Mouse (Mus musculus) urinary bladder, postnatal 25 days (tissue): Measurements from ENCODE around the gene Ascc3.

ENCODE experiments used
- DNase-seq: peaks from one replicate; pipeline ENCODE4 v3.0.0; 2022; ENCODE audit warnings: low spot score

Gene Ascc3

DNA sequence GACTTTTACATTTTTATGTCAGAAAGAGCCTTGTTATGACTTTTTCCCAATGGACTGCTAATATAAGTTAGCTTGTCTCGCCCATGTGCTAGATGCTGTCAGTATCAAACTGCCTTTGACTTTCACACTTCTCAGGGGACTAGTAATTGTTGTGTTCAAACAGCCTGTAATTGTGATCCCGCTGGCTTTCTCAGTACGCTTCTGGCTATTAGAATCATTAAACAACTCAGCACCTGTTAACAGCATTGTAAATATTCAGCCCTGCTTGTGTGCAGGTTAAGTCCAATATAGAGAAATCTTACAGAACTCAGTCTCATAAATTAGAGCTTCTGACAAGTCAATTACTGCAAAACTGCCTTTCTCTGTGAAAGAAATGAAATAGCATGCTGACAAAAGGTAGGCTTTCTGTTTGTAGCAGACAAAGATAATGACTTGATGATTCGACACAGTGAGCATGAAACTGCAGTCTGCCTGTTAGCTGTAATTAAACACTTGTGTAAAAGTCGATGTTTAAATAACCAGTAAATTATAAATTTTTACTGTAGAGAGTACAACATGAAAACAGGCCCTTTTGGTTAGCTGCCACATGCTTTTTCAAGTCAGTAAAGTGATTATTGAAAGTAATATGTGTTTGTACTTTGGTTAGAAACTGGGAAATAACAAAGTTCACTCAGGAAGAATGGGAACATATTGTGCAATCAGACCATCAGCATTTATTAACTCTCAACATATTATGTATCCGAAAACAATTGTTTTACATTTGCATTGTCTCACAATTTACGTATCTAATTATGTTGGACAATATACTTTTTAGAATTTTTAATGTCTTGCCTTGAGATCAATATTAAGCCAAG lies 171.2 kb downstream of the Ascc3 start:
- DNase-seq = no peak

DNA sequence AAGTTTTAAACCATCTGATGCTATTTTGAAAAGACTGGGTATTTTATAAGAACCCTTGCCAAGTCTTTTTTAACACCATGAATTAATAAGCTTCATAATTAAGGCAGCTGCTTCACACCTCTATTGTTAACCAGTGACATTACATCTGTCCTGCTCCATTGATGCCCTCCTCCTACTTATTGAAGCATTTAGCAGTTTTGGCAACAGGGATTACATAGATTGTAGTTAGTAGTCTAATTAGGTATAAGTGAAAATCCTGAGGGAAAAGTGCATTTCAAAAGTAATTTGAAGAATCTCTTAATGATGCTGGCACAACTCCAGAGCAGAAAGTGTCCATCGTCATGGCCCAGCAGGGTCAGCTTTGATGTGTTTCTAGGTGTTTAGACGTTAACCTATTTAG lies 180.3 kb downstream of the Ascc3 start:
- no peak for DNase-seq

DNA sequence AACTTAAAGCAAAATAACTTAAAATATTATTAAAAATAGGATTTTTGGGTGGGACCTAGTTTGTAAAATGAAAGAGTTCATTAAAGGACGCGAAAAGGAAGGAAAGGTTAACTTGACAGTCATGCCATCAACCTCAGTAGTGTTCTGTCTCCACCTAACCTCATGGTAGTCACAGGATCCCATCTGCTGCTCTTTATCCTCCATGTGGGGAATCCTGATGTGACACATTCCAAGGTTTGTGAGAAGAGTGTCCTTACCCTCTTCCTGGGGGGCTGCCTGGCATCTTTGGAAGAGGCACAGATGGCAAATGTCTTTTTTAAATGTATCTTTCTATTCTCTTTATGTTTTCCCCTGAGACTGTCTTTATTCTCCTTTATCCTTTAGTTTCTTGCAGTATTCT lies 181.4 kb downstream of the Ascc3 start:
- DNase-seq = no peak

DNA sequence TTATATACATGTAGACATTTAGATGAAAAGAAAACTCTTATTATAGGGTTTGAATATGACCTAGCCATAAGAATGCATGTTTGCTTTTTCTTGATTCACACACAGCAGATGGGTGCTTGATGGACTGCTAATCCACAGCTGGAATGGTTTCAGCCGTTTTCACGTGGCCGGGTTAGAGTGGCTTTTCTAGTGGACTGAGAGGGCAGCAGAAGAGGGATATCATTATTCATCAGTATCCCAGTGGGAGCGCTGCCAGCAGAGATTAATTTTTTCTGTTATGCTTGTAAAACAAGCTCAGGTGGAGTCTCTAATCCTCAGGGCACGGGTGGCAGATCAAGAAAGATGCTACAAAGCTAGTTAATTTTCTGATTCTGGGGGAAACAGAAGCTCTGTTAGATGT lies 200.4 kb downstream of the Ascc3 start:
- no peak for DNase-seq

DNA sequence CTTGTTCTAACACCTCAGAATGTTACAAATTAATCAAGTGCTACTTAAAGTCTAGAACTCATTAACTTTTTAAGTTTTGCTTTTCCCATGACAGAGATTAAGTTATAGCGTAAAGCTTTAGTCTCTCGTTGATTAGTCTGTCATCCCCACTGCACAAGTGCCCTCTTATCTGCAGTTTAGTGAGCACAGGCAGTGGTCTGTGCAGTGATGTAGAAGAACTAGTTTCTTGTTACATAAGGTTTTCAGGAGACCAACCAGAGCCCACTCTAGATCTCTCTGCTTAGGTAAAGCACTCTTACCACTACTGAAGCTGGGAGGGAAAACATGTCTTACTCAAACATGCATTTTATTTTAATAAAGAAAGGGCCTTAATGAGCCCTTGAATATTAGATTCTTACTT lies 209.1 kb downstream of the Ascc3 start:
- no peak for DNase-seq

DNA sequence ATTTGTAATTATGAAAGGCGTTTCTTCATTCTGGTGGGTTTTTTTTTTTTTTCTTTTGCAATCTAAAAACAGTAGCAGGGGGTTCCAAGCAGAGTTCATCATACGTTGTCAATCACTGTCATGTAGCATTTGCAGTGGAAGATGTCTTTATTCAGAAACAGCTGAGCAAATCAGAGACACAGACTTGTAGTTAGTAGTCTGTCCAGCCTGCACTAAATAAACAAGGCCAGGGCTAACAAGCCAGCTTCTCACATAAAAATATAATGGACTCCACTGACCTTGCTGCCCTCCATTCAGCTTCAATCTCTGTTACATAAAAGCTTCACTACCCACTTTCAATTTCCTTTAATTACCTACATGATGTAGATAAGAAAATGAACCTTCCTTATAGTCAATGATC lies 209.9 kb downstream of the Ascc3 start:
- no peak for DNase-seq

DNA sequence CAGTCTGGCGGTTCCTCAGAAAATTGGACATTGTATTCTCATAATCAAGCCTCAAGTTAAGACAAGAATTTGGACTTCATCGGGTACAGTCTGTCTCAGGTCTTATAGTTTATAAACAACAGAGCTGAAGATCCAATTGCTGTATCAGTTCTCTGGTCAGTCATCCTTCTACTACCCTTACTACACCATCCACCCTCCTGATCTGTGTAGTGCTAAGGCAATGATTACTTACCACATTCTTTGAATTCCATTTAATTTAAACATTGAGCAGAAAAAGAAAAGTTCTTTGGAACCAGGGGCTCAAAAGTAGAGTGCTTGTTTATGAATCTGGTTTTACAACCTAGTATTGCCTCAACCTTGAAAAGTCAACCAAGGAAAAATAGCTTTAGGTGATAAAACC lies 213.7 kb downstream of the Ascc3 start:
- no peak for DNase-seq

DNA sequence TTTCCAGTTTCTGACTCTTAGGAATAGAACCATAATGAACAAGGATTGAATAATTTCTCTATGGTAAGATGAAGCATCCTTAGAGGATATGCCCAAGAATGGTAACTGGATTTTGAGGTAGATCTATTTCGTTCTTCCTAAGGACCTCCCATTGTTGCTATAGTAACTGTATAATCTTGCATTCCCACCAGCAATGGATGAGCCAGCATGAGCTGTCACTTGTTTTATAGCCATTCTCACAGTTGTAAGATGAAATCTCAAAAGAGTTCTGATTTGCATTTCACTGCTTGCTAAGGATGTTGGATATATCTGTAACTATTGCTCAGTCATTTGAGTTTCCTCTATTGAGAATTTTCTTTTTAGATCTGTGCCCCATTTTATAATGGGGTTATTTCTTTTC lies 229.9 kb downstream of the Ascc3 start:
- DNase-seq = no peak

DNA sequence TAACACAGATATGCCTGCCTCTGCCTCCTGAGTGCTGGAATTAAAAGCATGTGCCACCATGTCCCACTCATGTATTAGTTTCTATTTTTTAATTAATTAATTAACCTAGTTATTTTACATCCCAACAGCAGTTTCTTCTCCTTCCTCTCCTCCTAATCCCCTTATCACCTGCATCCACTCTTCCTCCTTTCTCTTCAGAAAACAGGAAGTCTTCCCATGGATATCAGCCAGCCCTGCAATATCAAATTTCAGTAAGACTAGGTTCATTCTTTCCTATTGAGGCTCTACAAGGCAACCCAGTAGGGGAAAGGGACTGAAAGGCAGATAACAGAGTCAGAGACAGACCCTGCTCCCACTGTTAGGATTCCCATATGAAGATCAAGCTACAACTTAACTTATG lies 234.4 kb downstream of the Ascc3 start:
- DNase-seq = no peak

DNA sequence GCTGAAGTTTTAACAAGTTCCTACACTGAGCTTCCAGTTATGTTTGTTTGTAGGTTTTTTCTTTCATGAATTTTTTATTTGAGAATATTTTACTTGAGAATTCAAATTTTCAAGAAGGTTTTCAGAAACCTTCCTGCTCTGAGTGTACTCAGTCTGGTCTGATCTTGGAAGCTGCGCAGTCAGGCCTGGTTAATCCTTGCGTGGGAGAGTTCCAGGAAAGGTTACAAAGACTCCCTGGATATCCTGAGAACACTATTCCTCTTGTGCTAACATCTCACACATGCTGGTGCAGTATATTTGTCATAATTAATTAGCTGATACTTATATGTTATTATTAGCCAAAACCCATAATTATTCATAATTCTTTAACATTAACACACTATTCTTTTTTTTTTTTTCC lies 242.1 kb downstream of the Ascc3 start:
- DNase-seq = no peak

DNA sequence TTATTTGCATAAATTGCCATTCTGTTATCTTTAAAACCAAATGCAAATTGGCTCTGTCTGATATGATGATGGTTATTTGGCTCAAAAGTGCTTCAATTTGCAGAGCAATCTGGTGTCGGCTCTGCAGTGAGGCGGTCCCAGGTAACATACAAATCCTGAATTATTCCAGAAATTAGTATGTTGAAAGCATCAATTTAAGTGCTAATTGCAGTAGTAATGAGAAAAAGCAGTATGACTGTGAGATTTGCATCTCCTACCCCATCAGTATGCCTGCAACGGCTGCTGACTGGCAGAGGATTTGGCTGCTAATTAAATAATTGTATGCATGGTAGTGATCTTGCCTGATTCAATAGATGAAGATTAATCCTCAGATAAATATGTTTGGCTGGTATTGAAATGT lies 250.9 kb downstream of the Ascc3 start:
- no peak for DNase-seq

DNA sequence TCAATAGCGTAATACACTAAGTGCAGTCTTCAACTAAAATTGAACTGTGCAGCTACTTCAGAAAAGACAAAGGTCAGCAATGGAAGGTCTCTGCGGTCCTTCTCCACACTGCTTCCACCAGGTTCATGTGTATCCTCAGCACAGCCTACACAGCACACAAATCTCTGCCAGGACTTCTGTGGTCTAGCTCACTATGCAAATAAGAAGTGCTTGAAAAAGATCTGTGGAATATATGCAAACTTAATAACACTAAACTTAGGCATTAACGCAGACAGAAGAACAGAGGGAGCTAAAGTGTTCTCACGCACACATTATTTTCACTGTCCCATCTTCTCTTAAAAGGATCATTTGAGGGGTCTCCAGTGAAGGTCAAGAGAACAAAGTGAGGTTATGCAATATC lies 275.7 kb downstream of the Ascc3 start:
- no peak for DNase-seq

DNA sequence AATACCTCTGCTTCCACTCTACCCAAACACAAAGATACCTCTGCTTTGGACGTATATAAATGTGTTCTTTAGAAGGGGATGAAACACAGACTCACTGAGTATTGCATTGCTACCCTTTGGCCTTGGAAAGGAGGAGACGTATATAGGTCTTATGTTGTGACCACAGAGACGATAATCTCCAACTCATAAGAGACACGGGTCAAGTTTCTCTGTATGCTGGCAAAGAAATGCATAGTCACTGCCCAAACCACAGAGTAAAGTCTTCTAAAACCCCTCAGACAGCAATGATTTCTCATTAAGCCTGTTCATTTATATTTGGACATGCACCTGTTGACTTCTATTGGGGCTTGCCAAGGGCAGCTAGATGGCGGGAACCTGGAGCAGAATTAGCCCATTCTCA lies 284.5 kb downstream of the Ascc3 start:
- DNase-seq = no peak

DNA sequence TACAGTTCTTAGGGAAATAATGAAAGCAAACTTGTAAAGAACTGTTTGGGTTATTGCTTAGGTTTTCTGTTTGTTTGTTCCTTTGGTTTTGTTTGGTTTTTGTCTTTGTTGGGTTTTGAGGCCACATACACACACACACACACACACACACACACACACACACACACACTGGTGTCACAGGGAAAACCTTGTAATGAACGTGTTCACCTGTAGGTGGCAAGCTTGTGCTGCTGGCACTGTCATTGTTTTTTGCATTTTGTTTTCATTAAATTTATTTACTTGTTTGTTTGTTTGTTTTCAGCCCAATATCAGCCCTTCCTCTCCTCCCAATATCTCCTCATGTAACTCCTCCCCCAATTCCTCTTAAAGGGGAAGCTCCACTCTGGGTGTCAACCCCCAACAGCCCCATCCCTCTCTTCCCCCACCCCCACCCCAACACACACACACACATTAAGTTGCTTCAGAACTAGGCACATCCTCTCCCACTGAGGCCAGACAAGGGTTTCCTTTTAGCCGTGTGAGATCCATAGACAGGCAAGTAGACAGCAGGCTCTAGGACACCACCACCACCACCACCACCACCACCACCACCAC lies 289.1 kb downstream of the Ascc3 start:
- no peak for DNase-seq

DNA sequence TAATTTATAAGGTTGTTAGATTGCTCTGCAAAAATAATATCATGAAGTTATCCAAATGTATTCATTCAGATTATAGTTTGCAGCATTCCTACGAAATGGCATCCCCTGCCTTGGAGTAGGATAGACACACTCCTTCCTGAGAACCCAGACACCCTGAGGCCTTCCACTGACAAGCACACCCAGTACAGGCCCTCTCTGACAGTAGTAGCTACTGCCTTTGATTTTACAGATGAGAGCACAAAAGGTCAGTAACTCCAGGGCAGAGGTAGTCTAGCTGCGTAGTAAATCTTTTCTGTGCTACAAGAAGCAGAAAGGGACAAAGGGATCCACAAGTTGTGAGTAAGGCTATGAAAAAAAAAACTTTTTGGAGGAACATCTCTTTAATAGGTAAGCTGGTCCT lies 289.9 kb downstream of the Ascc3 start:
- DNase-seq = no peak

DNA sequence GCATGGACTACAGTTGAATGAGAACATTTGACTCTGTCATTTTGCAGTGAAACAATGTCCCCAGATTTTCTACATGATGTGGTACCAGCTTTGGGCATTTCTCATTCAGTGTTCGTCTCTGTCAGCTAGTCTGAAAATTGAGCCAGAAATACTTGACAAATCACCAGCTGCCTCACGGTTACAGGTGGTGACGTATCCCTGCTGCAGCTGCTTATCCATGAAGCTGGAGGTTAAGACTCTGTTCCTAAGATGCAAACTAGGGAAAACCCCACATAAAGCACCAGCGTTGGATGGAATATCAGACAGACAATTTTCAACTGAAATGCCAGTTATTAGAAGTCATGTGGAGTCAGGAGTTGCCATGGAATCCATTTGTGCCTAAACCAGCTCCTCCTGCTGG lies 293.8 kb downstream of the Ascc3 start:
- DNase-seq = no peak

DNA sequence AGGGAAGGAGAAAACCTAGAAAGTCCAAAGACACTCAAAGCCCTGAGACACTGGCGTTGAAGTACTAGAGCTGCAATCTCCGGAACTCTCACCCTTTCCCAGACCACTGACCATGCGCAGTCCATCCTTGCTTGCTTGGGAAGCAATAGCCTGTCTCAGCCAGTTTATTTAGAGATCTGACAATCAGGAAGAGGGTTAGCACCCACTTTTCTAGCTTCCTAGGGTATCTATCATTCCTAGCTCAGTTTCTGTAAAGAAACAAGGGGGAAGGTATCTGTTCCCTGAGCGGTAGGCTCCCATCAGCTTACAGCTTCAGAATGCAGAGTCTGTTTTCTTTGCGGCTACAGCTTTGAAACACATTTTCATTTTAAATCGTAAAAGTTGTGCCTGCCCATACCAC lies 298.2 kb downstream of the Ascc3 start:
- DNase-seq = no peak

DNA sequence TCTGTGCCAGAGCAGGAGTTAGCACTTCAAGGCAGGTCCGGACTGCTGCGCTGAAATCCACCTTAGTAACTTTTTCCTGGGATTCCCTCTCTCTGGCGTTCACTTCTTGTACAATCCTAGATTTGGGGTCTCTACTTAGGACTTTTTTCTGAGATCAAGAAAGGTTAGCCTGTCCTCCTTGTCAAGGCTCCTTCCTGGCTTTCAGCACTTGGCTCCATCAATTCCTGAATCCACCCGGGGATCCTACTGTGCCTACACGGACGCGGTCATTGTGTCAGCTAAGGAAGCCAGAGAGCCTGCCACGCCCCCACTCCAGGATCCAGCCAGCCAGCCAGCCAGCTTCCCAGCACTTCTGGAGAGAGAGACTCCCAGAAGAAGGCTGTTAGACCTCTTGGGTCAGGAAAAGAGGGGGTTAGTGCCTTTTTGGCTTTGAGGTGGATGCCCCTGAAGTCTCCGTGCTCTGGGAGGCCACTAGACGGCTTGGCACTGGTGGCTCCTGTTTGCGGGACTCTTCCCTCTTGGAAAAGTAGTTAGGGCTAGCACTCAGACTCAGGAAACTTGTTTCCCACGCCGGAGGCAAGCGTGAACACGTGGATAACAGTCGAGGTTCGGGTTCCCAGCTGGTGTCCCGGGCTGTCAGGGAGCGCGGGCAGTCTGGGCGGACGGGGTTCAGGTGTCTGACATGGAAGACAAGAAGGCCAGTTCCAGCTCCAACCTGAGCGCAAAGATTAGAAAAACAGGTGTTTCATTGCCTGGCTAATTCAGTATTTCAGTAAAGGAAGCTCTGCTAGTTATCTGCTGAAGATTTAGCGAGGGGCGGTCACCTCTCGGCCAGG lies 299.6 kb downstream of the Ascc3 start:
- DNase-seq = no peak

DNA sequence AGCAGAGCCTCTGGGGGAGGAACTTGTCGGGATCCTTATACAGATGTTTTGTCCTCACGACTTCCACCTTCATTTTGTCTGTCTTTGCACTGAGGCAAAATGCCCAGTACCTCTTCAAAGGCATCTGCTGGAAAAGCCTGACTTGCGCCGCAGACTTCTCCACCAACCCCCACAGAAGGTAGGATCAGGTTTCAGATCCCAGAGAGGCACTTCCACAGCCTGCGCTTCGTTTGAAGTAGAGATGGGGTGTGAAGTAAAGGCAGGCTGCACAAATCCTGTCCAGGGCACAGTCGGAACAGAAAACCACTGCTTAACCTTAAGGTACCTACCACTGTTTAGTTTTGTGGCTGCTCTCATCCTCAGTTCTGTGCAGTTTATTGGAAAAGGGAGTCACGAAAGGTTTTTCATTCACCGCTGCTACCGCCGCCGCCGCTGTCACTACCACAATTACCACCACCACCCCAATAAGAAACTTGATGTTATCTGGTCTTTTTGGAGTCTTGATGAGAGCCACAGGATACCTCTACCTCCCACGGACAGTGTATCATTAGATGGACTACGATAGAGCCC lies 300.4 kb downstream of the Ascc3 start:
- DNase-seq = no peak

DNA sequence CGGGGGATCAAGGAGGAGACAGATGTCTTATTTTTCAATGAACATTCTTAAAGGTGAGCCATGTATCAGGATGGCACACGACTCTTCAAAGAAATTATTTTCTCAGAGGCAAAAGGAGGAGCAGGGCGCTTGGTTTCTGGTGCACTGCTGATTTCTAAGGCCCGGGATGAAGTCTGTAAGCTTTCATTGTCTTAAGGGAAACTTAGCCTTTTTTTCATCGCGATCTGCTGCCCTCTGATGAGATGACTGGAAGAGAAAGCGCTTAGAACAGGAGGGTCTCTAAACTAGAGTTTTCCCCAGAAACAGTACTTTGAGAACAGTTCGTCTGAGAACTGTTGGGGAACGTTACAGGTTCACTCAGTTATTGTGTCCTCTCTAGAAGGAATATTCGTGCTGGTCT lies 301.1 kb downstream of the Ascc3 start:
- DNase-seq = no peak

DNA sequence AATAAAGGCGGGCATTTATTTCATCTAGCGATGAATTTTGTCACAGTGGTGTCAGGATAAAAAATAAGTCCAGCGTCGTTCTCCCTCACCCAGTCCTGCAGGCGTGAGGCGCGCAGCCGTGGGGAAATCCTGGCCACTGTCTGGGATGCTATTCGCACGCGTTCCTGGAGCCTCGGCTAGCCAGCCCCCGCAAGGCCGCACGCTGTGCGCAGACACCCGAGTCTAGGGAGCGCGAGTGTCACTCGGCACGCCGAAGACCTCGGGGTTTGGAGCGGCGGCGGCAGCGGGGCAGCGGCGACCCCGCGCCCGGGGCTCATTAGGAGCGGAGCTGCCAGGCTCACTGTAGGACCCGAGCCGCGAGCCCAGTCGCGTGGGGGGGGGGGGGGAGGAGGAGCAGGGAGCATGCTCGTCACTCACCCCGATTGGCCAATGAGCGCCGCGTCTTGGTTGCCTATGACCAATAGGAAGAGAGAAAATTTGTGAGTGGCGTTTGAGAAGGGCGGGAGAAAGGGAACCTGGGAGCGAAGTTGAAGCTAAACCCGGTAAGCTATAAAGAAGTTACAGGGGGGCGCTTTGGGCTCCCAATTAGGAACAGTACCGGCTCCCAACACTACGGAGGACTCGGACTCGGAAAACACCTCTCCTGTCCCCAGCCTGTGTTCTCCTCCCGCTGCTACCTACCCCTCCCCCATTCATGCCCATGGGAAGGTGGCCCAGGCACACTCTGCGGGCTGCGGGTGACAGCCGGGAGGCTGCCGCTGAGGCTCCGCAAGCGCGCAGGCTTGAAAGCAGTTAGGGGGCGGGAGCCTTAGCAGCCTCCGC lies 301.9 kb downstream of the Ascc3 start, which contains the start of gene Sim1:
Sim1 (plus strand) TSS at position 585 of the 822 bp plus-strand sequence.
- DNase-seq = no peak
